Mouse (Mus musculus): ENCODE data around the gene Zfp626.
"Not testable (repeated sequence)": the region's sequence is repeated elsewhere in the genome, so short reads cannot be mapped to it uniquely, and the experiment has no call there.

Gene Zfp626

DNA sequence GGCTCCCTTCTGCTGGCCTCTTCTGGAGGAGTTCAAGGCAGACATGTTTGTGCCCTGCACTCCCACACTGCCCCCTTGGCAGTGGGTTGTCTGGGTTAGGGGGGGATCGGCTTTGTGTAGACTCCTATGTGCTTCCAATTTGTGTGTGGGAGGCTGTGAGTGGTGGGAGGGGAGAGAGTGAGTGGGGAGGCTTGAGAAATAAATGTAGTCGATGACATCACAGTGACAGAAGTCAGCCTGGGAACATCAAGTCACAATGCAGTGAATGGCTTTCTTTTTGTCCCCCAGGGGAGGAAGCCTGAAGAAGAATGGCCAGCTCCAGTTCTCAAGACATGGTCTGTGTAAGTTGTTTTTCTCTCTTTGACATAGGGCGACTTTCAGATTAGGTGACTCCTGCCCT is at the start of gene Zfp626:
TSS of gene Zfp626 (plus strand) at position 301 of the 400 bp plus-strand sequence.
- DNase-seq = not testable (repeated sequence)

DNA sequence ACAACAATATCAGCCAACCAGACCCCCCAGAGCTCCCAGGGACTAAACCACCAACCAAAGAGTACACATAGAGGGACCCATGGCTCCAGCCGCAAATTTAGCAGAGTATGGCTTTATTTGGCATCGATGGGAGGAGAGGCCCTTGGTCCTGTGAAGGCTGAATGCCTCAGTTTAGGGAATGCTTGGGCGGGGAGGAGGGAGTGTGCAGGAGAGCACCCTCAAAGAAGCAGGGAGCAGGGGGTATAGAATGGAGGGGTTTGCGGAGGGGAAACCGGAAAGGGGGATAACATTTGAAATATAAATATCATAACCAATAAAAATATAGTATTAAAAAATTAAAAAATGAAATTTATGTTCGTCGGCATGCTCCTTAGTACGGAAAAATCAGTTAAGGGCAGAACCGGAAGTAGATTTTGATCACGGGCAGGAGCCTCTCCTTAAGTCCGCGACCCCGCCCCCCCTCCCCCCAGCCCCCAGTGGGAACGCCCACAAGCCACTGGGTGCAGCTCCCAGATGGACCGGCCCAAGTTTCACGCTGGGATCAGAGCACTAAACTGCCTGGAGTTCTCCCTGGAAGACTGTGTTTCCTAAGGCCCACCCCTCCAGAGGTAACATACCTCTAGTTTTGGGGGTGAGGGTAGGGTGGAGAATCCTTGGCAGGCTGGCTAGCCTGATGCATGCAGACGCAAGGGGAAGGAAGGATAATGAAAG is 41.7 kb upstream of the Zfp626 start:
- no peak for DNase-seq

DNA sequence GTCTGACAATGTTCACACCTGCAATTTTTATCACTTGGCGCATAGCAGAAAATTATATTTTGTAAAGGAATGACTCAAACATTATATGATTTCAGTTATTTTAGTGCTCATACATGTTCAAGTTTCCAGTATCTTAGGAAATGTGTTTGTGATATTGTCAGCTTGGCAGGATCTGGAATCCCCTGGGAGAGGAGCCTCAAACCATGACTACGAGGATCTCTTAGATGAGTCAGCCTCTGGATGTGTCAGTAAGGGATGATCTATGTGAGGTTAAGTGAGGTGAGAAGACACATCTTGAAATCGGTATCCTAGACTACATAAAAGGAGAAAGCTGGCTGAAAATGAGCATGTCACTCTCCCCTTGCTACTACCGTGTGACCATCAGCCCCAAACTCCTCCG is 17.7 kb upstream of the Zfp626 start:
- no peak for DNase-seq

DNA sequence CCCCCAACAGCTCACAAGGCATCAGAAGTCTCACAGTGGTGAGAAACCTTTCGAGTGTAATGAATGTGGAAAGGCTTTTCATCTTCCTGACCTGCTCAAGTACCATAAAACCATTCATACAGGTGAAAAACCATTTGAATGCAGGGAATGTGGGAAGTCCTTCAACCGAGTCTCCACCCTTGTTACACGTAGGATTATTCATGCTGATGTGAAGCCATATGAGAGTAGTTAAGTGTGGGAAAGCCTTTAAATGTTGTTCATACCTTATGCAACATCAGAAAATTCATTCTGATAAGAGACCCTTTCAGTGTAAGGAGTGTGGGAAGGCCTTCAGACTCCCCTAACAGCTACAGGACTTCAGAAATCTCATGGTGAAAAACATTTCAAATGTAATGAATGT is 13.1 kb upstream of the Zfp626 start:
- not testable (repeated sequence) for DNase-seq

DNA sequence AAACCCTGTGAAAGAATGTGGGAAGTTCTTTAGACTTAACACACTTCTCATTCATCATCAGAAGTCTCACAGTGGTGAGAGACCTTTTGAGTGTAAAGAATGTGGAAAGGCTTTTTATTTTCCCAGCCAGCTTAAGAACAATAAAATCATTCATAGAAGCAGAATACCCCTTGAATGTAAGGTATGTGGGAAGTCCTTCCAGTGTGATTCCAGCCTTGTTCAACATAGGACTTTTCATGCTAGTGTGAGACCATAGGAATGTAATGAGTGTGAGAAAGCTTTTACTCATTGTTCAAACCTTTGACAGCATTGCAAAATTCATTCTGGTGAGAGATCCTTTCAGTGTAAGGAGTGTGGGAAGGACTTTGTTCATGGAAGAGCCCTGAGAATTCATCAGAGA is 12.4 kb upstream of the Zfp626 start:
- DNase-seq = no peak

DNA sequence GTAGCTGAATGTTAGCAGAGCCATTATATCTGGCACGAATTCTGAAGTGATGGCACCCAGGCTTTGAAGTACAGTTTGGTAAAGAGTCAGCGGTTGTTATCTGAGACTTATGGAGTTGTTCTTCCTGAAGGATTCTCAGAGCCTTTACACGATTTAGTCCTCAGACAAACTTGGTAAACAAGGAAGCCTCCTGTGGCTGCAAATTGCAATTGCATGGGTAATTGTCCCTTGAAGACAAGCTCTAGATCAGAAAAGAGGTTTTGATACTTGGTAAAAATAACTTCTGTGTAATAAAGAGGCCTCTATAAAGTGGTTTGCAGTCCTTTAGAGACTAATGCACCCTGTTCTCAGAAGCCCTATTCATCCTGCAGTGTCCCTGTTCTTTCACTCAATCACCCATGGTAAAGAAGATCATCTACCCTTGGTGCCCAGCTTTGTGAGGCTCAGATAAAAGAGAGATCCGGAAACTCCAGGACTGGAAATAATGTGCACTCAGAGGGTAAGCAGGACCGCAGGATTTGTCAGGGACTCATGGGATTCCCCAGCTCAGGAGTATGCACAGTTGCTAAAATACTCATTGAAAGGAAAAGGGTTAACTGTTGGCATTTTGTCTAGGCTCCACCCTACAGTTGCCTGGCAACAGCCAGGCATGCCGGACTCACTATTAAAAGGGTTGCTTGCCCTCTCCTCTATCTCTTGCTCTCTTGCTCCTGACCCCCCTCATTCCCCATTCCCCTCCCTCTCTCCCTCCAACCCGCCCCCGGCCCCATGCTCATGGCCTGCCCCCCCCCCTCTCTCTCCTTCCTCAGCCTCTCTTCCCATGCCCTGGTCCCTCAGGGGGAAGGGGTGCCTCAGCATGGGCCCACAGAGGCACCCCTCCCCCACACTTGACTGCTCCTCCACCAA is 8.8 kb upstream of the Zfp626 start:
- no peak for DNase-seq

DNA sequence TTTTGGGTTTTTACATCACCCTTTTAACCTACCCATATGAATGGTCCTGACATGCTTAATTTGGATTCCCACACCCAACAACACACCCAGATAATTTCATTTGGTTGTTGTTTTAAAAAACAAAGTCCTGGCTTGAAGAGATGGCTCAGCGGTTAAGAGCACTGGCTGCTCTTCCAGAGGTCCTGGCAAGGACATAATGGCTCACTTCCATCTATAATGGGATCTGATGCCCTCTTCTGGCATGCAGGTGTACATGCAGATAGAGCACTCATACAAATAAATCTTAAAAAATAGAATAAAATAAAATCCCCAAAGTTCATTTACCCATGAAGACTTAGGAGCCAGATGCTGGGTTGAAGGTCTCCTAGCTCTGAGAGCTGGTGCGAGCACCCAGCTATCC is 5.9 kb upstream of the Zfp626 start:
- DNase-seq = no peak

DNA sequence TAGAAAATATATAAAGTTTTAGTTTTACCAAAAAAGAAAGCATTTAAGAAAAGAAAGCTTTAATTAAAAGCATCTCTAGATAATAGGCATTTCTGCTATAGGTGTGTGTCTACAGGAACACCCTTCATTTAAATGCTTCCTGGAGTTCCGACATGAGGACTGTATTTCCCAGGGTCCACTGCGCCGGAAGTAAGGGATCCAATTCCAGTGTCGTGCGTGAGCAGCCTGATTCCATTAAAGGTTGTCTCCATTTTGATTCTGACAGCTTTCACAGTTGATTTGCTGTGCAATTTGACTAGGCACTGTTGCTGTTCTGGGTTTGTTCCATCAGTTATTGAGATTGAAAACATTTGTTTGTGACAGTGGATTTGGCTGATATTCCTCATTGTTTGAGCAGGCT is 4.0 kb upstream of the Zfp626 start:
- no peak for DNase-seq

DNA sequence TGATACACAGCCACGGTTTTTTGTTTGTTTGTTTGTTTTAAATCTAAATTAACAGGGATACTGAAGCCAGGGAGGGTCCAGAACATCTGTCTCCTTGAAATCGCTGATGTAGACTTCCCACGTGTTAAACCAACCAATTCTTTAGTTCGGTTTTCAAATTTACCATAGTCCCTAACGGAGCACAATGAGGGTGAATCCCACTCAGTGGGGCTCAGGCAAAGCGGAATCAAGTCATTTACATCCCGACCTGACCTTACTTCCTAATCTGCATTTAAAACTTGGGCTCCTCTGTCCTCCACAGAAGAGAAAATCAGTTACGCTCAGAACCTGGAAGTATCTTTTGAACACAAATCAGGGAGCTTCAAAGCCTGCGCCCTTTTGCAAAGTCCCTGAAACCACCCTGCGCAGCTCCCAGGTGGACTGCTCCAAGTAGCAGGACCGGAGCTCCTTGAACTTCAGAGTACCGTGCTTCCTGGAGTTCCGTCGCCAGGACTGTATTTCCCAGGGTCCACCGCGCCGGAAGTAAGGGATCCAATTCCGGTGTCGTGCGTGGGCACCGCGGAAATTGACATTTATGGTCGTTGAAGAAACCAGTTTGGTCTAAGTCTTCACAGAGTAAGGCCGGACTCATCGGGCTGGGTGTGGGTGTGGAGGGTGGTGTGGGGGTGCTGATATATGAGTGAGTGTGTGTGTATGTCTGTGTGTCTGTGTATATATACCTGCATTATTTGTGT is 2.5 kb upstream of the Zfp626 start:
- peak; percentile 77 for DNase-seq

DNA sequence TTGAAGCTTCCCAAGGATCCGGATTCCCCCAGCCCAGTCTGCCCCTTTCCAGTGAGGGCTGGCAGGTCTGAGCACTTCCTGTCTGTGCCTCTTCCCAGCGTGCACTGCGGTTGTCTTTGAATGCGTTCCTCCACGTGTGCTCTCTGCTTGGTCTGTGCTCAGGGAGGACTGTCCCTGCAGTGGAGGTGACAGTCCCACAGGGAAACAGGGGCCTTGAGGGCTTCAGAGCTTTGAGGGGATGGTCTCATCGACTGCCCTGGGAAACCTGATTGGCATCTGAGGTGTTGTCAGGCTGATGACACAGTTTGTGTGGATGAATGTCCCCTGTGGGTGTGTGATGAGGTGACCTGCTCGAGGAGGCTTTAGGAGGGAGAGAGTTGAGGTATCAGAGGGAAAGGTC is 309 bp downstream of the Zfp626 start:
- not testable (repeated sequence) for DNase-seq

DNA sequence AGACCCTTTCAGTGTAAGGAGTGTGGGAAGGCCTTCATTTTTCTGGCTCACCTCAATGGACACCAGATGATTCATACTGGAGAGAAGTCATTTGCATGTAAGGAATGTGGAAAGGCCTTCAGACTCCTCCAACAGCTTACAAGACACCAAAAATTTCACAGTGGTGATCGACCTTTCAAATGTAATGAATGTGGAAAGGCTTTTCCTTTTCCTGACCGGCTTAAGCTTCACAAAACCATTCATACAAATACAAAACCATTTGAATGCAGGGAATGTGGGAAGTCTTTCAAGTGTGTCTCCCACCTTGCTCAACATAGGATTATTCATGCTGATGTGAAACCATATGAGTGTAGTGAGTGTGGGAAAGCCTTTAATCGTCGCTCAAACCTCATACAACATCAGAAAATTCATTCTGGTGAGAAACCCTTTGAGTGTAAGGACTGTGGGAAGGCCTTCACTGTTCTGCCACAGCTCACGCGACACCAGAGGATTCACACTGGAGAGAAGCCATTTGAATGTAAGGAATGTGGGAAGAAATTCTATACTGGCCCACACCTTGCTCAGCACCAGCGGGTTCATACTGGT is 11.6 kb downstream of the Zfp626 start:
- no peak for DNase-seq

DNA sequence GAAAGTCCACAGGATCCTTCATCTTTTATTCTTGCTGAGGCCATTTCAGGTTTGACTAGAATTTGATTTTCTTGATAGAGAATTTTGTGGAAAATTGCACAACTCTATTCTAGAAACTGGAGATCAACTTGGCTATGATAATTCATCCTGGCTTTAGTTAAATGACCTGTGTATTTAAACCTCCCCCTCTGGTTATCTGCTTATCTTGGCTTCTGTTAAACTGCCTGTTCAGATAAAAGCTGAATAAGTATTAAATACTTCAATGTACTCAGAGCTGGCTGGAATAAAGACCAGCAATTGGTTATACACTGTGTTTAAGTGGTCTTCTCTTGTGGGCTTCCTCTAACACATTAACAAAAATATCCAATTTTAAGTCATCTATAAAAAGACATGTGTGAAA is 15.6 kb downstream of the Zfp626 start:
- DNase-seq = no peak

DNA sequence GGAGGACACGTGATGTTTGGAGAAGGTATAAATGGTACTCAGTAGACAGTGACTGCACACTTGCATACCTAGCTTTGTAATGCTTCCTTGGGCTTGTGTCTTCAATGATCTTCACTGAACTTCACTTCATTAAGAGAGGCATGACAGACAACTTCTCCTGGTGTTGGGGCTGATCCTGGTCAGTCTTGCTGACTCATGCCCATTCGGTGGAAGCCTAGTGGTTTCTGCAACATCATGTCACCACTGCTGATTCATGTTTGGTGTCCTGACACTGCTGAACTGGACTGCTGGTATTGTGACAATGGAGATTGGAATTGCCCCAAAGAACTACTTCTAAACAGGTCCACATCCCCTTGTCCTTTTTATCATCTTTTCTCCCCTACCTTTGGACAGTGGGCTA is 27.1 kb downstream of the Zfp626 start:
- DNase-seq = no peak

DNA sequence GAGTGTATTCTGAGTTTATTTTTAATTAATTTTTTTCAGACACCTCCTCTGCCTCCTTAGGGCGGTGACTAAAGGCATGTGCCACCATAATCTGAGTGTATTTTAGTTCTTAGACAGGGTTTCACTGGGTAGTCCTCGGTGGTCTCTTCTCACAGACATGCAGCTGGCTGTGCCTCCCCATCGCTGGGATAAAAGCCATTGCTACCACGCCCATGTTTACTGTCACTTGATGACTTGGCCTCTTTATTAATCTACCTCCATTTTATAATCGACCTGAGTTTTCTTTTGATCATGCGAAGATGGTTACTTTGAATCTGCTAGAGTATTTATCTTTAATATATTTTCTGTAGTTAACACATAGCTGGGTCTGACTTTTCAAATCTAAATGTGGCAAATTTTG is 30.9 kb downstream of the Zfp626 start:
- DNase-seq = no peak

DNA sequence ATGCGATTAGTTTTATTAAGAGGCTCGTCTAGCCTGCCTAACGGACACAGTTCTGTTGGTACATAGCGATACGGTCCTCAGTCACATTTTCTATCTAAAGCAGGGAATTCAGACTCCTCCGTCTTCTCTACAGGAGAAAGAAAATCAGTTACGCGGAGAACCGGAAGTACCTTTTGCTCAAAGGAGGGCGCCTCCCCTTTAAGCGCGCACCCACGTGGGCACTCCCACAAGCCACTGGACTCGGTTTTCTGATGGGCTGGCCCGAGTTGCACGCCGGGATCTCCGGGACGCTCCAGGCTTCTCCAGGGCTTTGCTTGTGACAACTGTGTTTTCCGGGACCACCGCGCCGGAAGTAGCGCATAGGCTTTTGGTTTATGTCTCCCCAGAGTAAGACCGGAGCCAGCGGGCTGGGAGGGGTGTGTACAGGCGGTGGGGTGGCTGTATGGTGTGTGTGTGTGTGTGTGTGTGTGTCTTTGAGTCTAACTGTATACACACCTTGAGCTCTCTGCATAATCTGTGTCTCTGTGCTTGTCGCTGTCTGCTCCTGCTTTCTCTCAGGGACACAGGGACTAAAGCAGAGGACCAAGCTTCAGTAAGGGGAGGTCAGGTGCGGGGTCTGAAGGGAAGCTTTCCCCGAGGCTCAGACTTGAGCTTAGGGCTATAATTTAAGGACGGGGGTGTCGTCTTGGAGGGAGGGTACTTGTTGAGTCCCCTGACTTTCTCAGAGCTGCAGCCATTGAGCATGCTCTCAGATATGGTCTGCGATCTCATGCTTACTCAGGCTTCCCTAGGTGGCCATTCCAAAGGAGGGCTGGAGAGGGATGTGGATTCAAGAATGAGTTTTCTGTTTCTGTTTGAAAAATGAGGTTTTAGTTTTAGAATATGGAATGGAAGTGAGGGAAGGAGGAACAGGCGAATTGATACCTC is 31.6 kb downstream of the Zfp626 start, which contains the start of gene Zfp59:
TSS of gene Zfp59 (plus strand) at position 285 of the 927 bp plus-strand sequence.
- peak; percentile 86 for DNase-seq

DNA sequence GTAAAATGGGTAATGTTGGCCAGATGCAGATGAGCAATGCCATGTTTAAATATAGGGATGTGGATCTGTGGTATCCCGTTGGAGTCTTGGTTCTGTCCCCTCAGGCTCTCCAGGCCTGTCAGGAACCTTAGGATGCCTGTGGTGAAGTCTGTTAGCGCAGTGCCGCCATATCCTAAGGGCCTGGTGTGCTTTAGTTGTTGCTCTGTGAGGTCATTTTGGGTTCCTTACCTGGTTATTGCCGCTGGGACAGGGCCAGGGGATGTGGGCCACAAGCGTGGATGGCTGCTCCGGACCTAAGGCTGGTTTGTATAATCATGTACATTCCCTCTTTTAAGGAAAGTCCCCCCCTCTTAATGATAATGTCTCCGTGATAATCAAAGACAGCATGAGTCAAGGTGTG is 32.6 kb downstream of the Zfp626 start:
- DNase-seq = no peak

DNA sequence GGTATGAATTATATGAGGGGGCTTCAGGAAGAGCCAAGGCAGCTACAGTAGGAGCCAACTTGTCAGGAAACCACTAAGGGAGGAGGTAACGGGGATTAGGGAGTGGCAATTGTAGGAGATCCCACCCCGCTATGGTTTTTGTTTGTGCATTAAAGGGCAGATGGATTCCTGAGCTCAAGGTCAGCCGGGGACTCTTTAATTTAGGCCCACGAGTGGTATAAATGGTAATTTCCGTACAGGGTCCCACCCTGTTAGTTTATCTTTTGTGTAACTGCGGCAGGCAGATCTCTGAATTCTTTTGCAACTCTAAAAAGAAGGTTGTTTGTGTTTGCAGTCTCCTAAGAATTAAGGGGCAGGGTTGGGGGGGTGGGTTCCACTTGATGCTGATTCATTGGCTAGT is 33.1 kb downstream of the Zfp626 start:
- DNase-seq = no peak

DNA sequence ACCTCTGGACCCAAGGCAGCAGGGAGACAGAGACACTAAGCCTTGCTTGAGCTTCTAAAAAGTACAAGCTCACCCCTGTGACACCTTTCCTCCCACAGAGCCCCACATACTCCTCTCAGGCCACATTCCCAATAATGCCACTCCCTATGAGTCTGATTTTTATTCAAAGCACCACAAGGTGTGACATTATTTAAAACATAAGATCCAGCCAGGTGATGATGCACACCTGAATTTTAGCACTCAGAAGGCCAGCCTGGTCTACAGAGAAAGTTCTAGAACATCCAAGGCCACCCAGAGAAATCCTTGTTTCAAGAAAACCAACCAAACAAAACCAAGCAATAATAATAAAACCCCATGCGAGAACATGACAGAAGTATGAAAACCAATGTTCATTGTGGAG is 50.2 kb downstream of the Zfp626 start, which contains the start of gene Zfp607a:
TSS of gene Zfp607a (plus strand) at position 301 of the 400 bp plus-strand sequence.
- no peak for DNase-seq

DNA sequence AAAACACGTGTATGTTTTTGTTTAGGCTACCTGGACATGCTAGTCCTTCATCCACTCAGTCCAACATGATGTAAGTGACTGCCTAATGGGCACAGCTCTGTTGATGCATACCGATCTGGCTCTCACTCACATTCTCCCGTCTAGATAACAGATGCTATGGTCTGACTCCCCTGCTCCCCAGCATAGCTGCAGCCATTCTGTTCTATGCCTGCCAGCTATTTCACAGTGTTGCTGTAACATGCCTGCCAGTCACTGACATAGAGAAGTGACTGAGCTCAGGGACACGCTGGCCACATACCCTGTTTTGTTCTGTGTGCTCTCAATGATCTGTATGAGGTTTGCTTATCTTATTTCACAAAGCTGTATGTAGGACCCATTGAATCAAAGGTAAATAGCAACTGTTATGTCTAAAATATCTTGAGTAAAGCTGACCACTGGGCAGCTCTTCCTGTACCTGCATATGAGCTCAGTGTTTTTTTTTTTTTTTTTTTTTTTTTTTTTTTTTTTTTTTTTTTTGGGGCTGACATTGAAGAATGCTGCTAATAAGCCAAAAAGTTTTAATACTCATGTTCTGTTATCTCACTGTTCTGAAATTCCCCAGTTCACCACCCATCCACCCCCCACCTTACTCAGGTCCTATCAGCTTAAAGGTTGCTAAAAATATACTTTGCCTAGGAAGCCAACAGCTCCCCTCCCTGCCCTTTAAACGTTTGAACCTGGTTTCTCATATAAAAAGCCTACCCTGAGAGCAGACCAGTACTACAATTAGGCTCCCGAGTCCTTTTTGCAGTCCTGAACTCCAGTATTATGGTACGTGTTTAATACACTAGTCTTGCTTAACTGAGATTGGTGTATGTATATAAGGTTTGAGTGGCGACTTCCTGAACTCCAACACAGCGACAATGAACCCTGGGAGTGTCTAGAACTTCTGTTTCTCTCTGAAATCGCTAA is 52.6 kb downstream of the Zfp626 start:
- DNase-seq = no peak

DNA sequence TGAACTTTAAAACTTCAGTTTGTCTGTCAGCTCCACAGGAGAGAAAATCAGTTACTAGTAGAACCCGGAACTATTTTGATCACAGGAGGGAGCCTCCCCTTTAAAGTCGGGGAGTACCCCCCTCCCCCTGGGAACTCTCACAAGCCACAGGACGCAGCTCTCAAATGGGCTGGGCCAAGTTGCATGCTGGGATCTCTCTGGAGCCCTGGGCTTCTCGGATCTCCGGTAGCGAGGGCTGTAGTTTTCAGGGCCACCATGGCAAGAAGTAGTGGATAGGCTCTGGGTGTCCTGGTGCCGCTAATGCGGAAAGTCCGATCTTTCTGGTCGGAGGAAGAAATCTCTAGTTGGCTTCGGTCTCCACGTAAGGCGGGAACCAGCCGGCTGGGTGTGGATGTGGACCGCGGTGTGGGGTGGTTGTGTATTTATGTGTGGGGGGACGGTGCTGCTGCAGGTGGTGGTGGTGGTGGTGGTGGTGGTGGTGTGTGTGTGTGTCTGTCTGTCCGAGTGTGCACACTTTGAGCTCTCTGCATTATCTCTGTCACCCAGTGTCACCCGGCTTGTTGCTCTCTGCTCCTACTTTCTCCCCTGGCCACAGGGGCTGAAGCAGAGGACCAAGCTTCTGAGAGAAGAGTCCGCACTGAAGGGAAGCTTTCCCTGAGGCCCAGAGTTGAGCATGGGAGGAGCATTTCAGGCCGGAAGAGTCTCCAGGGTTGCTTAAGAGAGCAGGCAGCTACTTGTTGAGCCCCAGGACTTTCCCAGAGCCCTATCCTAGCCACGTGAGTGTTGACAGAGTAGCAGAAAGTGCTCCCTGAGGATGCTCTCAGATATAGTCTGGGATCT is 53.6 kb downstream of the Zfp626 start:
- DNase-seq = peak; percentile 33

Measured in right cerebral cortex, postnatal 14 days (tissue).